ENCODE assay signal across 15 mouse cellular contexts in the genomic region with DNA sequence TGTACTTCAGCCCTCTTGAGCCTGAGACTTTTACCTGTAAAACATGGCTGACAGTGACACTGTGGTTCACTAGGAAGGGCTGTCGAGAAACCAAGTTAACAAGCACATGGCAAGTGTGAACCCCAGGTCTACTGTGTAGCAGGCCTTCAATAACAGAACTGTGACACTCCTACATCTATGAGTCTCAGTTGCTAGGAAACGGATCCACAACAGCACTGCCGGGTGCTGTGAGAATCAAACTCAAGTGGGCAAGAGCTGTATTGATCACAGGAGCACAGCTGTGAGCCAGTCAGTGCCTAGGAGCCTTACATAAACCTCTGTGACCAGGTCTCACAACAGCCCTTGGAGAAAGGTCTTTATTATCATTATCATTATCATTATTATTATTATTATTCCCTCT. TPM values are rescaled to one million over a fixed set of nuclear protein-coding genes. Genes with fewer than 3 reads are reported as not detected.
A peak's percentile ranks its signal among the peaks of the same experiment; 100 is the strongest.
DNase-seq lines count a peak whose midpoint lies in the region; ATAC-seq and TF ChIP-seq lines count a peak whose summit lies in the region.
"Had no signal": no experiment of that assay in that cellular context is flagged by ENCODE, and none has a peak within 500 bp of the region (broad histone marks: within the 10 kb centered on the region; RNA-seq: fewer than 3 reads in every experiment).

No protein-coding gene starts in this region.

- TF ChIP-seq CTCF in forebrain, postnatal 0 days (IDR thresholded peaks at IDR 0.05; ENCODE audit: low read depth) = no peak
- no peak for TF ChIP-seq CTCF in midbrain, postnatal 0 days (IDR thresholded peaks at IDR 0.05)

- no peaks in the 10 kb centered on the region for H3K27me3 ChIP-seq in forebrain, embryonic 12.5 days
- no peaks in the 10 kb centered on the region for H3K27me3 ChIP-seq in forebrain, postnatal 0 days (ENCODE audit: insufficient read depth, low read length)
- no peaks in the 10 kb centered on the region for H3K27me3 ChIP-seq in hindbrain, embryonic 13.5 days
- H3K27me3 ChIP-seq in hindbrain, embryonic 16.5 days (replicated peaks; ENCODE audit: control insufficient read depth, insufficient read depth, low read length) = no peaks in the 10 kb centered on the region
- no peaks in the 10 kb centered on the region for H3K27me3 ChIP-seq in midbrain, embryonic 15.5 days (replicated peaks)
- H3K27me3 ChIP-seq in midbrain, postnatal 0 days (ENCODE audit: insufficient read depth, low read length) = no peaks in the 10 kb centered on the region
- no peaks in the 10 kb centered on the region for H3K27me3 ChIP-seq in forebrain, embryonic 15.5 days

- peak; percentile 27; the same call in 1 of the 2 replicates for ATAC-seq in forebrain, embryonic 12.5 days (ENCODE audit: low FRiP score)
- no peak for ATAC-seq in forebrain, postnatal 0 days
- ATAC-seq in hindbrain, embryonic 13.5 days (ENCODE audit: low FRiP score) = no peak
- ATAC-seq in hindbrain, embryonic 16.5 days = no peak
- 0 out of 2 replicates have a peak, but pooled peaks have one; percentile 30 for ATAC-seq in midbrain, embryonic 15.5 days (replicated peaks)
- ATAC-seq in midbrain, postnatal 0 days (ENCODE audit: low FRiP score) = no peak
- no peak for ATAC-seq in forebrain, embryonic 15.5 days (replicated peaks)
- ATAC-seq: inflammation-experienced regulatory T-cells, adult 6 months had no signal

- 0 out of 2 replicates have a peak, but pooled peaks cover 5% of the 10 kb centered on the region for H3K36me3 ChIP-seq in forebrain, embryonic 12.5 days (replicated peaks)
- peaks cover 8% of the 10 kb centered on the region; the same call in 1 of the 2 replicates for H3K36me3 ChIP-seq in forebrain, postnatal 0 days (ENCODE audit: insufficient read depth)
- peaks cover 5% of the 10 kb centered on the region; the same call in 1 of the 2 replicates for H3K36me3 ChIP-seq in hindbrain, embryonic 13.5 days
- H3K36me3 ChIP-seq in hindbrain, embryonic 16.5 days (ENCODE audit: control insufficient read depth, insufficient read depth, low read length) = no peaks in the 10 kb centered on the region
- H3K36me3 ChIP-seq in midbrain, embryonic 15.5 days (replicated peaks) = no peaks in the 10 kb centered on the region
- 0 out of 2 replicates have a peak, but pooled peaks cover 4% of the 10 kb centered on the region for H3K36me3 ChIP-seq in midbrain, postnatal 0 days (ENCODE audit: insufficient read depth, low read length)
- H3K36me3 ChIP-seq in forebrain, embryonic 15.5 days = 0 out of 2 replicates have a peak, but pooled peaks cover 3% of the 10 kb centered on the region

- H3K4me1 ChIP-seq in forebrain, embryonic 12.5 days = peaks cover 80% of the 10 kb centered on the region
- H3K4me1 ChIP-seq in forebrain, postnatal 0 days (ENCODE audit: insufficient read depth) = peaks cover 31% of the 10 kb centered on the region
- peaks cover 69% of the 10 kb centered on the region for H3K4me1 ChIP-seq in hindbrain, embryonic 13.5 days (replicated peaks)
- H3K4me1 ChIP-seq in hindbrain, embryonic 16.5 days (ENCODE audit: control insufficient read depth, insufficient read depth, low read depth, low read length) = peaks cover 33% of the 10 kb centered on the region
- peaks cover 55% of the 10 kb centered on the region for H3K4me1 ChIP-seq in midbrain, embryonic 15.5 days
- peaks cover 15% of the 10 kb centered on the region for H3K4me1 ChIP-seq in midbrain, postnatal 0 days (ENCODE audit: insufficient read depth, low read length)
- H3K4me1 ChIP-seq in forebrain, embryonic 15.5 days = peaks cover 65% of the 10 kb centered on the region

- no peak for DNase-seq in forebrain, postnatal 0 days
- DNase-seq in midbrain, postnatal 0 days (ENCODE audit: low spot score) = no peak
- DNase-seq in lung, postnatal 25 days (ENCODE audit: low spot score) = no peak
- DNase-seq: adrenal gland, postnatal 14 days; gastrocnemius, postnatal 14 days; kidney, postnatal 14 days; left cerebral cortex, postnatal 4 days; spleen, adult 18-20 months had no signal

- no peak overlapping the region for H3K9ac ChIP-seq in forebrain, embryonic 12.5 days
- H3K9ac ChIP-seq in forebrain, postnatal 0 days = no peak overlapping the region
- H3K9ac ChIP-seq in hindbrain, embryonic 13.5 days = no peak overlapping the region
- no peak overlapping the region for H3K9ac ChIP-seq in hindbrain, embryonic 16.5 days (ENCODE audit: low read depth, low read length)
- no peak overlapping the region for H3K9ac ChIP-seq in midbrain, embryonic 15.5 days
- no peak overlapping the region for H3K9ac ChIP-seq in midbrain, postnatal 0 days (replicated peaks; ENCODE audit: low read length, poor library complexity, severe bottlenecking)
- no peak overlapping the region for H3K9ac ChIP-seq in forebrain, embryonic 15.5 days (replicated peaks)

- 47% methylated on average over 3 of the region's 3 CpGs for WGBS in forebrain, embryonic 12.5 days
- WGBS in forebrain, postnatal 0 days = 45% methylated on average over 3 of the region's 3 CpGs
- WGBS in hindbrain, embryonic 13.5 days = 39% methylated on average over 3 of the region's 3 CpGs
- 71% methylated on average over 3 of the region's 3 CpGs for WGBS in hindbrain, embryonic 16.5 days
- WGBS in midbrain, embryonic 15.5 days = 60% methylated on average over 3 of the region's 3 CpGs
- WGBS in midbrain, postnatal 0 days = 55% methylated on average over 3 of the region's 3 CpGs
- 46% methylated on average over 3 of the region's 3 CpGs for WGBS in forebrain, embryonic 15.5 days

- no peak overlapping the region for H3K4me2 ChIP-seq in forebrain, embryonic 12.5 days
- H3K4me2 ChIP-seq in forebrain, postnatal 0 days (ENCODE audit: low read depth) = no peak overlapping the region
- H3K4me2 ChIP-seq in hindbrain, embryonic 13.5 days = no peak overlapping the region
- no peak overlapping the region for H3K4me2 ChIP-seq in hindbrain, embryonic 16.5 days (ENCODE audit: low read length)
- H3K4me2 ChIP-seq in midbrain, embryonic 15.5 days = no peak overlapping the region
- H3K4me2 ChIP-seq in midbrain, postnatal 0 days (ENCODE audit: low read depth, low read length, poor library complexity, severe bottlenecking) = no peak overlapping the region
- H3K4me2 ChIP-seq in forebrain, embryonic 15.5 days (replicated peaks) = no peak overlapping the region
- H3K4me2 ChIP-seq: liver, embryonic 11.5 days had no signal

- H3K27ac ChIP-seq in forebrain, embryonic 12.5 days = peak overlapping the region; percentile 74; the same call in 1 of the 2 replicates
- no peak overlapping the region for H3K27ac ChIP-seq in forebrain, postnatal 0 days (ENCODE audit: low read depth, low read length)
- 0 out of 2 replicates have a peak overlapping the region, but pooled peaks have one; percentile 24 for H3K27ac ChIP-seq in hindbrain, embryonic 13.5 days
- H3K27ac ChIP-seq in hindbrain, embryonic 16.5 days (ENCODE audit: low read depth, low read length) = no peak overlapping the region
- no peak overlapping the region for H3K27ac ChIP-seq in midbrain, embryonic 15.5 days
- H3K27ac ChIP-seq in midbrain, postnatal 0 days (ENCODE audit: low read depth, low read length) = no peak overlapping the region
- H3K27ac ChIP-seq in forebrain, embryonic 15.5 days (replicated peaks) = peak overlapping the region; percentile 84

- no peak overlapping the region for H3K4me3 ChIP-seq in forebrain, embryonic 12.5 days (replicated peaks)
- no peak overlapping the region for H3K4me3 ChIP-seq in forebrain, postnatal 0 days (ENCODE audit: low read depth, low read length)
- no peak overlapping the region for H3K4me3 ChIP-seq in hindbrain, embryonic 13.5 days
- no peak overlapping the region for H3K4me3 ChIP-seq in hindbrain, embryonic 16.5 days (ENCODE audit: low read length)
- no peak overlapping the region for H3K4me3 ChIP-seq in midbrain, embryonic 15.5 days
- no peak overlapping the region for H3K4me3 ChIP-seq in midbrain, postnatal 0 days (ENCODE audit: low read depth, low read length)
- H3K4me3 ChIP-seq in forebrain, embryonic 15.5 days = no peak overlapping the region

- H3K9me3 ChIP-seq in forebrain, embryonic 12.5 days = no peaks in the 10 kb centered on the region
- no peaks in the 10 kb centered on the region for H3K9me3 ChIP-seq in forebrain, postnatal 0 days (ENCODE audit: low read length)
- H3K9me3 ChIP-seq in hindbrain, embryonic 13.5 days = no peaks in the 10 kb centered on the region
- H3K9me3 ChIP-seq in hindbrain, embryonic 16.5 days (ENCODE audit: control insufficient read depth, low read length) = no peaks in the 10 kb centered on the region
- H3K9me3 ChIP-seq in midbrain, embryonic 15.5 days = no peaks in the 10 kb centered on the region
- no peaks in the 10 kb centered on the region for H3K9me3 ChIP-seq in midbrain, postnatal 0 days (ENCODE audit: low read length)
- no peaks in the 10 kb centered on the region for H3K9me3 ChIP-seq in forebrain, embryonic 15.5 days

RNA-seq across cellular contexts. Expression of gene Nuak1, which starts 54.2 kb away (rescaled TPM):
- 4.4 and 5.3 TPM in 2 replicates for polyA plus RNA-seq in forebrain, embryonic 12.5 days (2016; fragmentation: Nextera tagmentation; extraction: Ambion mirVana)
- total RNA-seq in forebrain, postnatal 0 days (2014; rRNA removed) = 25.9 and 28.7 TPM in 2 replicates
- polyA plus RNA-seq in forebrain, postnatal 0 days (2015; fragmentation: Nextera tagmentation; extraction: Ambion mirVana) = 3.7 and 4.0 TPM in 2 replicates
- polyA plus RNA-seq in hindbrain, embryonic 13.5 days (2015; fragmentation: Nextera tagmentation; extraction: Ambion mirVana) = 4.6 and 4.8 TPM in 2 replicates
- 4.7 and 5.4 TPM in 2 replicates for polyA plus RNA-seq in hindbrain, embryonic 16.5 days (2015; fragmentation: Nextera tagmentation; extraction: Ambion mirVana)
- 5.0 and 6.4 TPM in 2 replicates for polyA plus RNA-seq in midbrain, embryonic 15.5 days (2015; fragmentation: Nextera tagmentation; extraction: Ambion mirVana)
- 21.1 and 37.9 TPM in 2 replicates for total RNA-seq in midbrain, postnatal 0 days (2014; rRNA removed)
- polyA plus RNA-seq in midbrain, postnatal 0 days (2015; fragmentation: Nextera tagmentation; extraction: Ambion mirVana) = 2.2 and 2.7 TPM in 2 replicates
- 11.6 and 12.6 TPM in 2 replicates for polyA plus RNA-seq in forebrain, embryonic 15.5 days (2015; fragmentation: Nextera tagmentation; extraction: Ambion mirVana)
- polyA plus RNA-seq: inflammation-experienced regulatory T-cells, adult 6 months had no signal

Comparison
In these comparisons a context has a peak if more than half of its experiments do, and no peak if none do; other contexts are left out.
1. ATAC-seq: peak in forebrain, embryonic 12.5 days (single experiment) and midbrain, embryonic 15.5 days (single experiment); none in forebrain, postnatal 0 days (single experiment), hindbrain, embryonic 13.5 days (single experiment), hindbrain, embryonic 16.5 days (single experiment), midbrain, postnatal 0 days (single experiment) and forebrain, embryonic 15.5 days (single experiment).
2. H3K27ac ChIP-seq: peak in forebrain, embryonic 12.5 days (single experiment), hindbrain, embryonic 13.5 days (single experiment) and forebrain, embryonic 15.5 days (single experiment); none in forebrain, postnatal 0 days (single experiment), hindbrain, embryonic 16.5 days (single experiment), midbrain, embryonic 15.5 days (single experiment) and midbrain, postnatal 0 days (single experiment).